Mouse (Mus musculus): ENCODE data around the gene Sv2b. TPM values are rescaled to one million over a fixed set of nuclear protein-coding genes. Genes with fewer than 3 reads are reported as not detected.

Sv2b gene
- polyA plus RNA-seq, 1 experiment: not detected

DNA sequence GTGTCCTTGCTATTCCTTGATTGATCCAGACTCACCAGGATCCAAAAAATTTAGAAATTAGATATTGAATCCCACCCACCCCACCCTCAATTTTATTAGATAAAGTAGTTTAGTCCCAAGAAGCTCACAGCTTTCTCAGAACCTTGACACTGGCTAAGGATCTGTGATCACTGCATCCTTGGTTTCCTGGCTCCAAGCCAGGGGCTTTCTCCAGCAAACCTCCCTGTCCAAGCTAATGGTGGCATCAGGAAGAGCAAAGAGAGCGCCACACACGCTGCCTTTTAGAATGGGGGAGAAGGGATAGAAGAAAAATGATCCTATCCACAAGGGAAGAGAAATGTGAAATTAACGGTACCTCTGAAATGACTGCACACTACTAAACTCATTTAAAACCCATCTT lies 141.6 kb downstream of the Sv2b start:
- Histone ChIP-seq H3K4me3 (ENCODE audit: low read depth, low read length) (no peak overlapping the region), H3K4me1 (ENCODE audit: control insufficient read depth, insufficient read depth, low read length) (no peaks in the 10 kb centered on the region), H3K36me3 (ENCODE audit: control insufficient read depth, insufficient read depth, low read length, poor library complexity, severe bottlenecking) (no peaks in the 10 kb centered on the region), H3K27me3 (ENCODE audit: control insufficient read depth, insufficient read depth, low read length, poor library complexity, severe bottlenecking) (no peaks in the 10 kb centered on the region), H3K9ac (ENCODE audit: low read depth, poor library complexity, severe bottlenecking) (no peak overlapping the region), H3K27ac (ENCODE audit: insufficient read depth, low read length) (no peak overlapping the region), H3K9me3 (replicated peaks; ENCODE audit: control insufficient read depth, insufficient read depth, low read length, poor library complexity, severe bottlenecking) (no peaks in the 10 kb centered on the region; the same call in 1 of the 2 replicates)
- TF ChIP-seq CTCF (IDR thresholded peaks at IDR 0.05; ENCODE audit: low read depth, low read length) (no peak), POLR2A (IDR thresholded peaks at IDR 0.05; ENCODE audit: insufficient read depth, low read length) (no peak), EP300 (IDR thresholded peaks at IDR 0.05; ENCODE audit: insufficient read depth, low read depth, low read length) (no peak)

DNA sequence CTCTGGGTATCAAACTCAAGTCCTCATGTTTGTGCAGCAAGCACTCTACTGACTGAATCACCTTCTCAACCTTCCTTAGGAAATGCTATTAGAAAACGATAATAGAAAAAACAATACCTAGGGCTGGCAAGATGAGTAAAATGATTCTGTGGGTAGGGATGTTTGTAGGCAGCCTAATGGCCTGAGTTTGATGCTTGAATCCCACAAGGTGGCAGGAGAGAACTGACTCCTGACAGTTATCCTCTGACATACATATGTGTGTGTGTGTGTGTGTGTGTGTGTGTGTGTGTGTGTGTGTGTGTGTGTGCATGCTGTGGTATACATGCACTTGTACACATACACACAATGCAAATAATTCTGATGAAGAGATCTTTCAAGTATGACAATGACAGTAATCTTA lies 161.9 kb downstream of the Sv2b start:
- no peak overlapping the region for H3K27ac ChIP-seq (ENCODE audit: insufficient read depth, low read length)
- H3K9ac ChIP-seq (ENCODE audit: low read depth, poor library complexity, severe bottlenecking): no peak overlapping the region
- no peaks in the 10 kb centered on the region for H3K9me3 ChIP-seq (replicated peaks; ENCODE audit: control insufficient read depth, insufficient read depth, low read length, poor library complexity, severe bottlenecking)
- no peaks in the 10 kb centered on the region for H3K4me1 ChIP-seq (ENCODE audit: control insufficient read depth, insufficient read depth, low read length)
- TF ChIP-seq CTCF (IDR thresholded peaks at IDR 0.05; ENCODE audit: low read depth, low read length): no peak
- TF ChIP-seq POLR2A (IDR thresholded peaks at IDR 0.05; ENCODE audit: insufficient read depth, low read length): no peak
- TF ChIP-seq EP300 (IDR thresholded peaks at IDR 0.05; ENCODE audit: insufficient read depth, low read depth, low read length): no peak
- no peaks in the 10 kb centered on the region for H3K36me3 ChIP-seq (ENCODE audit: control insufficient read depth, insufficient read depth, low read length, poor library complexity, severe bottlenecking)
- H3K4me3 ChIP-seq (ENCODE audit: low read depth, low read length): no peak overlapping the region
- no peaks in the 10 kb centered on the region for H3K27me3 ChIP-seq (ENCODE audit: control insufficient read depth, insufficient read depth, low read length, poor library complexity, severe bottlenecking)

DNA sequence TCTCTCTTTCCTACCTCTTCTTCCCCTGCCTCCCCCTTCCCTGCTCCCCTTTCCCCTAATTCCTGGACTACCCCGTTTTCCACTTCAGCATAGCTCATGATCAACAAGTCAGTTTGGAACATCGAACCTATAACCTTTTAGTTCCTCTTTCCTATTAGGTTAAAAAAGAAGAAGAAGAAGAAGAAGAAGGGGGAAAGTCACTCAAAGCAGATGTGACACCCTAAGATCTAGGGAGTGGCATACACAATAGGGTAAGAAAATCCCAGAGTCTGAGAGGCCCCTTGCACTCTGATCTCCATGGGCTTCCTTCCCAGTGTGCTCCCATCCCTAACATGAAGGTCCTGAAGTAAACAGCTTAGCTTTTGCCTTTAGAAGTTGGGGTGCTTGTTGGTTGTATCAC lies 166.3 kb downstream of the Sv2b start:
- no peaks in the 10 kb centered on the region for H3K36me3 ChIP-seq (ENCODE audit: control insufficient read depth, insufficient read depth, low read length, poor library complexity, severe bottlenecking)
- H3K4me3 ChIP-seq (ENCODE audit: low read depth, low read length): no peak overlapping the region
- H3K9ac ChIP-seq (ENCODE audit: low read depth, poor library complexity, severe bottlenecking): no peak overlapping the region
- H3K9me3 ChIP-seq (replicated peaks; ENCODE audit: control insufficient read depth, insufficient read depth, low read length, poor library complexity, severe bottlenecking): no peaks in the 10 kb centered on the region
- no peaks in the 10 kb centered on the region for H3K27me3 ChIP-seq (ENCODE audit: control insufficient read depth, insufficient read depth, low read length, poor library complexity, severe bottlenecking)
- H3K27ac ChIP-seq (ENCODE audit: insufficient read depth, low read length): no peak overlapping the region
- no peaks in the 10 kb centered on the region for H3K4me1 ChIP-seq (ENCODE audit: control insufficient read depth, insufficient read depth, low read length)
- no peak for TF ChIP-seq EP300 (IDR thresholded peaks at IDR 0.05; ENCODE audit: insufficient read depth, low read depth, low read length)
- TF ChIP-seq CTCF (IDR thresholded peaks at IDR 0.05; ENCODE audit: low read depth, low read length): no peak
- no peak for TF ChIP-seq POLR2A (IDR thresholded peaks at IDR 0.05; ENCODE audit: insufficient read depth, low read length)

DNA sequence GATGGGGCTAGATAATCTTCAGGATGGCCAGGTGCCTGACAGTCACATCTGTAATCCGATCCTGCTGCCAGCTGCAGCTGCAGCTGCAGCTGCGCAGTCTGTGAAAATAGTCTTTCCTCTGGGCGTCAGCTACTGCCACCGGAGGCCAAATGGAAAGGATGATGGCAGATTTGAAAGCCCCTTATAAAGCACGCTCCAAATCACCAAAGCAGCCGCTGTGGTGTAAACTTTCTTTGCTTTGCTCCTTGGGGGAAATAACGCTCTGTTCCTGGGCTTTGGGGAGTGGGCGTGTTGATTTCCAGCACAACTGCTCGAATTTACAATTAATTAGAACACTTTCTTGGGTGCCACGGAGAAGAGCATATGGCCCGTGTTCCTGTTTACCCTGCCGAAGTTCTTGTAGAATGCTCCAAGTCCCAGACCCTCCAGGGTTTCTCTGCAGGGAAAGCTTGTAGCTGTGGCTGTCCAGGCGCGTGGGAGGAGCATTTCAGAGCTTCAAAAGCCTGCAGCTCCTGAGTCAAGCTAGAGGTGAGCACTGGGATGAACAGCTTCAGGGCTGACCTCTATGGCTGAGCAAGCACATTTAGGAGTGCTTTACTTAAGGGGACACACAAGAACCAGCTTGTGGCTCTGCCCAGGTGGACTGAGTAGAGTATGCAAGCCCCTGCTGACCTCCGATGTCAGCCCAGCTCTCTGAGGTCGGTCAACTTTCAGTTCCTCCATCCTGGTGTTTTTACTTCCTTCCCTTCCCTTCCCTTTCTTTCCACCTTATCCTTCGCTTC lies 167.0 kb downstream of the Sv2b start:
- H3K4me3 ChIP-seq (ENCODE audit: low read depth, low read length): no peak overlapping the region
- no peaks in the 10 kb centered on the region for H3K36me3 ChIP-seq (ENCODE audit: control insufficient read depth, insufficient read depth, low read length, poor library complexity, severe bottlenecking)
- H3K27me3 ChIP-seq (ENCODE audit: control insufficient read depth, insufficient read depth, low read length, poor library complexity, severe bottlenecking): no peaks in the 10 kb centered on the region
- no peak overlapping the region for H3K27ac ChIP-seq (ENCODE audit: insufficient read depth, low read length)
- H3K9ac ChIP-seq (ENCODE audit: low read depth, poor library complexity, severe bottlenecking): no peak overlapping the region
- H3K9me3 ChIP-seq (replicated peaks; ENCODE audit: control insufficient read depth, insufficient read depth, low read length, poor library complexity, severe bottlenecking): no peaks in the 10 kb centered on the region
- no peaks in the 10 kb centered on the region for H3K4me1 ChIP-seq (ENCODE audit: control insufficient read depth, insufficient read depth, low read length)
- TF ChIP-seq EP300 (IDR thresholded peaks at IDR 0.05; ENCODE audit: insufficient read depth, low read depth, low read length) (no peak), POLR2A (IDR thresholded peaks at IDR 0.05; ENCODE audit: insufficient read depth, low read length) (no peak), CTCF (IDR thresholded peaks at IDR 0.05; ENCODE audit: low read depth, low read length) (no peak)

DNA sequence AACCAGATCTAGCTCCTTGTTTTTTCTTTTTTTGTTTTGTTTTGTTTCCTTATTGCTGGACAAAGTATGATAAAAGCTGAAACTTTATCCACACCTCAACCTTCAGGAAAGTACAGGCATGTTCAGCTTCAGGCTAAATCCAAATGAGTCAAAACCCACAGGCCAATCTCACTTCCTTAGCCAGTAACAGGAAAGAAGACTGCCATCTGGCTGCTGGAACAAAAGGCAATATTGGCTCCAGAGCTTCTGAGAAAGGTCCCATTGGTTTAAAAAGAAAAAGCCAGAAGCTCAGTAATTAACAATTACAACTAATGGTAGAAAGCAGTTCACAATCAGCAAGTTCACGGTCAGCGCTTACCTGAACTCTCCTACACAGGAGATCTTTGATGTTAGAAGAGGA lies 169.8 kb downstream of the Sv2b start:
- Histone ChIP-seq H3K4me1 (ENCODE audit: control insufficient read depth, insufficient read depth, low read length) (no peaks in the 10 kb centered on the region), H3K4me3 (ENCODE audit: low read depth, low read length) (no peak overlapping the region), H3K27me3 (ENCODE audit: control insufficient read depth, insufficient read depth, low read length, poor library complexity, severe bottlenecking) (no peaks in the 10 kb centered on the region), H3K9ac (ENCODE audit: low read depth, poor library complexity, severe bottlenecking) (no peak overlapping the region), H3K27ac (ENCODE audit: insufficient read depth, low read length) (no peak overlapping the region), H3K9me3 (replicated peaks; ENCODE audit: control insufficient read depth, insufficient read depth, low read length, poor library complexity, severe bottlenecking) (no peaks in the 10 kb centered on the region), H3K36me3 (ENCODE audit: control insufficient read depth, insufficient read depth, low read length, poor library complexity, severe bottlenecking) (no peaks in the 10 kb centered on the region)
- no peak for TF ChIP-seq EP300 (IDR thresholded peaks at IDR 0.05; ENCODE audit: insufficient read depth, low read depth, low read length)
- no peak for TF ChIP-seq CTCF (IDR thresholded peaks at IDR 0.05; ENCODE audit: low read depth, low read length)
- TF ChIP-seq POLR2A (IDR thresholded peaks at IDR 0.05; ENCODE audit: insufficient read depth, low read length): no peak

Data from ES-Bruce4 (cell line).